Mouse (Mus musculus) brain, embryonic 14.5 days (tissue): ENCODE results near the gene 9530077C05Rik.

Experiments
- CTCF ChIP-seq: fragments of 200-500 bp; IDR thresholded peaks from 2 replicates; pipeline ENCODE4 v1.5.1; 2012; ENCODE audit warnings: inconsistent platforms, mild to moderate bottlenecking, moderate library complexity, borderline replicate concordance; ENCODE audit not compliant: insufficient read depth, insufficient read length; ENCODE audit errors: extremely low read depth
- POLR2A ChIP-seq: fragments of 200-500 bp; IDR thresholded peaks from 2 replicates; pipeline ENCODE4 v1.6.1; 2012; ENCODE audit warnings: mild to moderate bottlenecking, inconsistent platforms, borderline replicate concordance; ENCODE audit not compliant: poor library complexity, insufficient read depth, insufficient read length, severe bottlenecking; ENCODE audit errors: extremely low read depth

- TF ChIP-seq POLR2A (no peak), CTCF (no peak)
These were observed 43.3 kb upstream of the 9530077C05Rik start for GRCm38 (mm10) chr9:22368030-22368429.
